Mouse (Mus musculus): Measurements from ENCODE around the gene Peg3. TPM values are rescaled to one million over a fixed set of nuclear protein-coding genes. Genes with fewer than 3 reads are reported as not detected.

Peg3 gene
- polyA plus RNA-seq (2017; shearing (Covaris generic)): not detected

DNA sequence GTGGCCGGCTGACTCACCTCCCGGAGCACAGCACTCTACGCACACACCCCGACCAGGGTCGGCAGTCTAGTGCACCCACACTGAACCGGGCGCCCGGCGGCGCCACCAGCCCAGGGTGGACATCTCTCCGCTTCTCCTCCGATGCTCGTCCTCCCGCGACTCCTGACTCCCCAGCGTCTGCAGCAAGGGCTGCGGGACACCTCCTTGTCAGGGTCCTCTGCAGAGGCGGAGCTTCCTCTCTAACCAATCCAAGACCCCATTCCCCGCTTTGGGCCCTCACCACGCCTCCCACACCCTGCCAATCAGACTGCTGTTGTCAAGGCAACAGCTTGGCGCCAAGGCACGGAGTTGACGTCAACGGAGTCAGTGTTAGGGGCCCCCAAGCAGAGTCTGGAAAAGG lies at the start of gene Peg3, which contains the start of gene Usp29:
TSS of gene Peg3 (minus strand) at position 191 of the 400 bp plus-strand sequence.
TSS of gene Usp29 (plus strand) at position 338 of the 400 bp plus-strand sequence.

DNA sequence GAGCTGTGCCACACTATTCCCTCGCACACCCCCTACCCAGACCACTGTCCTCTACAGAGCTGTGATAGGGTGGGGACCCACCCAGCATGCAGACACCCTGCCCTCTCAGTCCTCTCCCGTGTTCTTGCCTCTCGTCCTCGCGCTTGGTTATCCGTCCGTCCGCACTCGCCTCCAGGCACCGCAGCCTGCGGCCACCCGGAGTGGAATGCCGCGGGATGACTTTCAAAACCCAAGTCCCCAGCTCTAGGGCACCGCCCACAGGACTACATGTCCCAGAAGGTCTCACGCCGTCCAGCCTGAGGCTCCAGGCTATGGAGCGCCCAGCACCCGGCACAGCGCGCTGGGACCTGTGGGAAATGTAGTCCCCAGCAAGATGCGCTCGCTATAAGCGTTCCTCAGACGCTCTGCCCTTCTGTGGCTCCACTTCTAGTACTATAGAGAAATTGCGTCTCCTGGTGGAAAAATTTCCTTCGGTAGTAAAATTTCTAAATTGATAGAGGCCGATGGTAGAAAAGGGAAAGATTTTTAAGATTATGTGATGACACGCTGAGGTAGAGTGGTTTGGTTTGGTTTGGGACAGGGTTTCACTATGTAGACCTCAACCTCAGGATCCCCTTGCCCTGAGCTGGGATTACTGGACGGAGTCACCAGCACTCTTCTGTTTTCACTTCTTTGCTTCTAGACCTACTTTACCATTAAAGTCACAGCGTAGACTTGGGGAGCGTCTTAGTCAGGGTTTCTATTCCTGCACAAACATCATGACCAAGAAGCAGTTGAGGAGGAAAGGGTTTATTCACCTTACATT lies 33.8 kb downstream of the Peg3 start, which contains the start of gene Zim1:
TSS of gene Zim1 (minus strand) at position 210 of the 805 bp plus-strand sequence.

Other genes starting within 250 kb of the Peg3 start
- not detected for gene Olfr5, start 243.5 kb downstream of the Peg3 start, polyA plus RNA-seq (2017; shearing (Covaris generic))
- not detected for gene Olfr1347, start 230.7 kb downstream of the Peg3 start, polyA plus RNA-seq (2017; shearing (Covaris generic))
- gene Olfr1348, start 221.7 kb downstream of the Peg3 start, polyA plus RNA-seq (2017; shearing (Covaris generic)): not detected
- gene Olfr1349, start 207.5 kb downstream of the Peg3 start, polyA plus RNA-seq (2017; shearing (Covaris generic)): not detected
- not detected for gene Olfr1350, start 165.6 kb downstream of the Peg3 start, polyA plus RNA-seq (2017; shearing (Covaris generic))
- gene Zim1, start 34.0 kb downstream of the Peg3 start, polyA plus RNA-seq (2017; shearing (Covaris generic)): not detected
- not detected for gene Usp29, start 147 bp upstream of the Peg3 start, polyA plus RNA-seq (2017; shearing (Covaris generic))

Measured in naive thymus-derived CD4-positive, alpha-beta T cell, adult 5 months (primary cell).